Mouse (Mus musculus) ES-E14 (cell line): ENCODE measurements around the gene Cpd.

Experiments
- CHD2 ChIP-seq: IDR thresholded peaks from 2 replicates; pipeline ENCODE4 v1.6.1; 2014; ENCODE audit warnings: mild to moderate bottlenecking, low read depth, low read length, inconsistent platforms
- HCFC1 ChIP-seq: IDR thresholded peaks from 2 replicates; pipeline ENCODE4 v1.6.1; 2012; ENCODE audit warnings: low read length, inconsistent platforms, borderline replicate concordance; ENCODE audit not compliant: insufficient read depth
- MAFK ChIP-seq: IDR thresholded peaks from 2 replicates; pipeline ENCODE4 v1.6.1; 2014; ENCODE audit warnings: mild to moderate bottlenecking, low read depth, low read length, inconsistent platforms; ENCODE audit not compliant: insufficient read depth
- ZC3H11A ChIP-seq: IDR thresholded peaks from 2 replicates; pipeline ENCODE4 v1.6.1; 2012; ENCODE audit warnings: low read depth, mild to moderate bottlenecking, inconsistent platforms, low read length, borderline replicate concordance
- ZNF384 ChIP-seq: IDR thresholded peaks from 2 replicates; pipeline ENCODE4 v1.6.1; 2012; ENCODE audit warnings: low read depth, low read length, inconsistent platforms

DNA sequence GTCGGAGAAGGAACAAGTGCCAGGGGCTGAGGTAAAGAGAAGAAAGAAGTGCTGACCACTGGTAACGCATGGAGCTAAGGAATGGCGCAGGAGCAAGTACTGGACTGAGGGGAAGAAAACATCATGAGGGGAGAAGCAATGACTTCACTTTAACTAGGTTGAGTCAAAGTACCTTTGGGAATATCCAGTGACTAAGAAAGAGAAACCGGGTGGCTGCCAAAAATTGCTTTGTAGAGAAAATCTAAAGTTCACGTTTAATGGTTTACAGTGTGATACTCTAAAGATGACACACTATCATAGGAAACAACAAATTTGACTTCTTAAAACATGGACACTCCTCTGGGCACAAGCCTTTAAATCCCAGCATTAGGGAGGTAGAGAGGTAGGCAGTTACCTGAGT, 27.0 kb upstream of the Cpd start:
- TF ChIP-seq ZC3H11A (no peak), ZNF384 (no peak), HCFC1 (no peak), MAFK (no peak), CHD2 (no peak)
